Mouse (Mus musculus) midbrain, embryonic 15.5 days (tissue): ENCODE data around the gene Fblim1. TPM values are rescaled to one million over a fixed set of nuclear protein-coding genes. Genes with fewer than 3 reads are reported as not detected.
A peak's percentile ranks its signal among the peaks of the same experiment; 100 is the strongest.

ENCODE experiments used
- ATAC-seq: fragments of 200-750 bp; cut with Nextera tagmentation; replicated peaks from 2 replicates; pipeline ENCODE4 v1.8.0; 2017; ENCODE audit warnings: moderate TSS enrichment
- H3K27ac ChIP-seq: fragments of 300-500 bp; sonication (generic); 2 replicates; pipeline ENCODE4 v1.5.1; 2015; ENCODE audit warnings: mild to moderate bottlenecking, inconsistent platforms
- H3K27me3 ChIP-seq: fragments of 300-500 bp; sonication (generic); replicated peaks from 2 replicates; pipeline ENCODE4 v1.6.1; 2015; ENCODE audit warnings: inconsistent platforms
- H3K36me3 ChIP-seq: fragments of 300-500 bp; sonication (generic); replicated peaks from 2 replicates; pipeline ENCODE4 v1.6.1; 2015; ENCODE audit warnings: inconsistent platforms
- H3K4me1 ChIP-seq: fragments of 300-500 bp; sonication (generic); 2 replicates; pipeline ENCODE4 v1.6.1; 2015; ENCODE audit warnings: inconsistent platforms
- H3K4me2 ChIP-seq: fragments of 300-500 bp; sonication (generic); 2 replicates; pipeline ENCODE4 v1.6.1; 2015; ENCODE audit warnings: inconsistent platforms, mild to moderate bottlenecking, moderate library complexity
- H3K4me3 ChIP-seq: fragments of 300-500 bp; sonication (generic); 2 replicates; pipeline ENCODE4 v1.5.1; 2015; ENCODE audit warnings: mild to moderate bottlenecking, inconsistent platforms
- H3K9ac ChIP-seq: fragments of 300-500 bp; sonication (generic); 2 replicates; pipeline ENCODE4 v1.6.1; 2015; ENCODE audit warnings: mild to moderate bottlenecking, inconsistent platforms
- H3K9me3 ChIP-seq: fragments of 300-500 bp; sonication (generic); 2 replicates; pipeline ENCODE4 v1.6.1; 2016; ENCODE audit warnings: inconsistent platforms
- WGBS: fragments of 180-500 bp; shearing (Covaris S2); methylation state at CpG from one replicate; pipeline ENCODE4 v1.1.7; 2015; ENCODE audit warnings: mixed read lengths; 5-methylcytosine and 5-hydroxymethylcytosine counted together
- polyA plus RNA-seq: library from polyadenylated mRNA; unstranded; fragments of >200 nt; fragmentation: Nextera tagmentation; extraction: Ambion mirVana; gene quantifications from 2 replicates; pipeline ENCODE4 v1.2.1, GENCODE M21; 2015

The Fblim1 gene
- polyA plus RNA-seq, 1 experiment from 2014 or later: 41.0 TPM

DNA sequence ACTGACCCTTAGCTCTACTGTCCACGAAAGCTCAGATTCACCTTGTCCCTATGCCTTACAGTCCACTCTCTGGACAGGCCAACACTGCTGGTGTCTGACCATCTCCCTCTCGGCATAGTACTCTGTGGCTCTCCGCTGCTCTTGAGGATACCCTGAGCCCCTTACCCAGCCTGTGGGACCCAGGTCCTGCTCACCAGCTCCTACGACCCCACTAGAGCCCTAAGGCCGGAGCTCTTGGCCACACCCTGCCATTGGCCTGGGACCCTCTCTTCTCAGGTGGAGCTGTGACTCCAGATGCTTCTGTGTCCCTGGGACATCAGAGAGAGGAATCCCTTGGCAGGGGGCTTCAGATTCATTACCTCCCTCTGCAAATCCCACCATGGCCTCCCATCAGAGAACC, 475 bp downstream of the Fblim1 start:
- Histone ChIP-seq H3K4me2 (no peak overlapping the region), H3K36me3 (no peaks in the 10 kb centered on the region), H3K27ac (no peak overlapping the region), H3K27me3 (no peaks in the 10 kb centered on the region), H3K4me3 (no peak overlapping the region), H3K9me3 (no peaks in the 10 kb centered on the region), H3K9ac (no peak overlapping the region), H3K4me1 (no peaks in the 10 kb centered on the region)
- ATAC-seq: no peak
- WGBS: 94% methylated on average over 5 of the region's 5 CpGs

DNA sequence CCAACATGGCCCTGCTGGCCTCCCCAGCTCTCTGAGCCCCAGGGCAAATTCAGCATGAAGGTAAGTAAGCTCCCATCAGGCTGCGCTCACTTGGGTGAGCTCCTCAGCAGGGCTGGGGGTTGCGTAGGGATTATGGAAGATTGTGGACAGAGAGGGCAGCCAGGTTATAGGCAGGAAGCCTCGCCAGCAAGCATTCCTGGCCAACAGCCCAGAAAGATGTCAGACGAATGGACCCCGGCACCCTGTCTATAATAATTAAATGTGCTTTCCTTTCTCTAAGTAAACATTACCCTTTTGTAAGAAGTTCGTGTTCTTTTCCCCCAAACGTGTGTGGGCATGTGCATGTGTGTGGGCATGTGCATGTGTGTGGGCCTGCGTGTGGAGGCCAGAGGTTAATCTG, 1.4 kb downstream of the Fblim1 start:
- no peaks in the 10 kb centered on the region for H3K27me3 ChIP-seq
- no peak overlapping the region for H3K27ac ChIP-seq
- no peak overlapping the region for H3K9ac ChIP-seq
- H3K36me3 ChIP-seq: no peaks in the 10 kb centered on the region
- H3K9me3 ChIP-seq: no peaks in the 10 kb centered on the region
- peaks cover under 1% of the 10 kb centered on the region; the same call in 1 of the 2 replicates for H3K4me1 ChIP-seq
- ATAC-seq: no peak
- no peak overlapping the region for H3K4me2 ChIP-seq
- H3K4me3 ChIP-seq: no peak overlapping the region
- 68% methylated on average over 8 of the region's 8 CpGs for WGBS

GRCm38 (mm10) chr4:141603921-141604320, 2.0 kb downstream of the Fblim1 start:
- no peak for ATAC-seq
- WGBS: 70% methylated on average over 4 of the region's 4 CpGs
- H3K9me3 ChIP-seq: no peaks in the 10 kb centered on the region
- H3K9ac ChIP-seq: no peak overlapping the region
- no peak overlapping the region for H3K4me2 ChIP-seq
- H3K4me3 ChIP-seq: no peak overlapping the region
- H3K27me3 ChIP-seq: no peaks in the 10 kb centered on the region
- H3K36me3 ChIP-seq: no peaks in the 10 kb centered on the region
- peaks cover 6% of the 10 kb centered on the region for H3K4me1 ChIP-seq
- no peak overlapping the region for H3K27ac ChIP-seq

DNA sequence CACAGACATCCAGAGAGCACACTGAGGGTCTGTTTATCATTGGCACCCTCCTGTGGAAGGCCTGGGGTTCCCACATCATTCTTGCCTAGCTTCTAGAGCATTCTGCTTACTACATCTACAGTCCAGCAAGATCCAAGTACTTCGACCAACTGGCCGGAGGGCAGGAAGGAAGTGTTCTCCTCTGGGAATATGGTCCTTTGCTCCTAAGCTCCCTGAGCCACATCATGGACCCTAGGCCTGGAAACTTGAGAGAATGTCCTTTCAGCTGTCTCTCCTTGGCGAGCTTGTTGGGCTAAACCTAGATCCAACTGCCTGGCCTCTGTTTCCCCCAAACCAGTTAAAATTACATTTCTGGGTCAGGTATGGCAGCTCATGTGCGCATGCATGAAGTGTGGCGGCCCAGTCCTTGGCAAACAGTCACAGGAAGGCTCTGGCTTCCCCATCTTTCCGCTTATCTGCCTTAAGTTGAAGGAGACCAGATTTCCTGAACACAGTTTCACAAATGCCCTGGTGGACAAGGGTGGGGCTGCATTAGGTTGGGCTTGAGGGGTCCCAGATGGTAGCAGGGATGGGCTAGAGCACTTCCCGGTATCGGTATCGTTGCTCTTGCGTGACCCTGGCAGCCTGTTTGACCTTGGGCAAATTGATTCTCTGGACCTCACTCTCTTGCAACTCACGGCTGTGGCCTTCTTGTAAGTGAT, 3.2 kb downstream of the Fblim1 start:
- H3K9ac ChIP-seq: no peak overlapping the region
- 93% methylated on average over 11 of the region's 11 CpGs for WGBS
- no peak for ATAC-seq
- no peak overlapping the region for H3K4me2 ChIP-seq
- H3K27ac ChIP-seq: no peak overlapping the region
- H3K4me1 ChIP-seq: peaks cover 18% of the 10 kb centered on the region
- H3K9me3 ChIP-seq: no peaks in the 10 kb centered on the region
- no peaks in the 10 kb centered on the region for H3K27me3 ChIP-seq
- H3K36me3 ChIP-seq: no peaks in the 10 kb centered on the region
- no peak overlapping the region for H3K4me3 ChIP-seq

GRCm38 (mm10) chr4:141601148-141601862, 4.6 kb downstream of the Fblim1 start:
- H3K4me2 ChIP-seq: no peak overlapping the region
- WGBS: 65% methylated on average over 12 of the region's 12 CpGs

DNA sequence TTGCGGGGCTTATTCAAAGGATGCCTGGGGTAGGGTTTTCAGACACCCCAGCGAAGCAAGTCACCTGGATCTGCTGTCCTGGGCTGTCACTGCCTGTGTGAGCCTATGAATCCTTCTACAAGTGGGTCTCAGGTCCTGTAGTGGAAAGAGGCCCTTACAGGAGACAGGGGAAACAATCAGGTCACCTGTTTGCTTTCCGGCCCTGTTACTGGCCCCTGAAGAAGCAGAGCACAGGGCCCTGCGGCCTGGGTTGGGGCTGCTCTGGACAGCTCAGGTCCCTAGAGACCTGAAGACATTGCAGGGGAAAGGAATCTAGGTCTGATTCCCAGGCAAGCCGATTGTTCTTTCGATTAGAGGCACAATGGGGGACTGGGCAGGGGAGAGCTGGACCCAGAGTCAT, 5.5 kb downstream of the Fblim1 start:
- peaks cover 18% of the 10 kb centered on the region for H3K4me1 ChIP-seq
- peak; percentile 32; the same call in 1 of the 2 replicates for ATAC-seq
- H3K9ac ChIP-seq: no peak overlapping the region
- no peak overlapping the region for H3K27ac ChIP-seq
- H3K36me3 ChIP-seq: no peaks in the 10 kb centered on the region
- H3K9me3 ChIP-seq: no peaks in the 10 kb centered on the region
- no peaks in the 10 kb centered on the region for H3K27me3 ChIP-seq
- WGBS: 19% methylated on average over 6 of the region's 6 CpGs
- peak overlapping the region; percentile 63 for H3K4me3 ChIP-seq
- peak overlapping the region; percentile 91 for H3K4me2 ChIP-seq

More at GRCm38 (mm10) chr4:141601148-141601862, 4.6 kb downstream of the Fblim1 start:
- Histone ChIP-seq H3K27me3 (no peaks in the 10 kb centered on the region), H3K9ac (no peak overlapping the region), H3K4me3 (no peak overlapping the region), H3K9me3 (no peaks in the 10 kb centered on the region), H3K4me1 (peaks cover 18% of the 10 kb centered on the region), H3K36me3 (no peaks in the 10 kb centered on the region), H3K27ac (no peak overlapping the region)
- no peak for ATAC-seq

DNA sequence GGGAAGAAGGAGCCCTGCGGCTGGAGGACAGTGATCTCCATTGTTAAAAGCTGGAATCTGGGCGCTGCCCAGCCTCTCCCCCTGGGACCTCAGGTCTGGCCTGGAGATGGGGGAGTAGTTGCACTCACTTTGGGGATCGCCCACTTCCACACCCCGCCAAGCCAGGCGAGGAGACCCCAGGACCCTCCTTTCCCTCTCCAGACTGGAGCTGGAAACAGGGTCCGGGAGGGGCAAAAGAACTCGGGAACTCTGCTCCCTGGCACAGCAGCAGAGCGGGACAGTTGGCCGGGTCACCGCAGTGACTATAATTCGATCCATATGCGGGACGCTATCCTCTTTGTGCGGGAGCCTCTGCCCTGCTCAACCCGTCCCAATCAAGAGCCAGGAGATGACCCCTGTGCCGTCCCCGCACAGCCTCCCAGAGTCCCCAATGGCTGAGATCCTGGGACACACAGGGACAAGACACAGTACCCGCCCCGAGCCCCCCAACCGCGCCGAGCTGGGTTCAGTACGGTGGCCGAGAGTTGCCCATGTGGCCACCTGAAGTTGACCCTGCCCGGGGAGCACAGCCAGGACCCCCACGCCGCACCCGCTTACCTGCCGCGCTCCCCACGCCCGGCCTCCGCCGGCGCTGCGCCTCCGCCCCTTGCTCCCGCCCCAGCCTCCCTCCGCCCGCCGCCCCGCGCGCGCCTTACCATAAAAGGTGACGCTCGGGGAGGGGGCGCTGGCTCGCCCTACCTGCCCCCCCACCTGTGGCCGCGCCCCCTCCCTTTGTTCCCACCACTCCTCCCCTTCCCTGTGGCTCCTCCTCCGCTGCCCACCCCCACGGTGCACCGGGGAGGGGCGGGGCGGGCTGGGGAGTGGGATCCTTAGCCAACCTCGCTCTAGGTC, 6.4 kb downstream of the Fblim1 start:
- H3K9me3 ChIP-seq: no peaks in the 10 kb centered on the region
- WGBS: under 1% methylated on average over 54 of the region's 57 CpGs
- H3K36me3 ChIP-seq: 0 out of 2 replicates have a peak, but pooled peaks cover under 1% of the 10 kb centered on the region
- H3K4me2 ChIP-seq: peak overlapping the region; percentile 91
- no peaks in the 10 kb centered on the region for H3K27me3 ChIP-seq
- H3K4me3 ChIP-seq: peak overlapping the region; percentile 63
- H3K4me1 ChIP-seq: peaks cover 18% of the 10 kb centered on the region
- H3K9ac ChIP-seq: peak overlapping the region; percentile 66
- ATAC-seq: peak; percentile 38
- 0 out of 2 replicates have a peak overlapping the region, but pooled peaks have one; percentile 29 for H3K27ac ChIP-seq

DNA sequence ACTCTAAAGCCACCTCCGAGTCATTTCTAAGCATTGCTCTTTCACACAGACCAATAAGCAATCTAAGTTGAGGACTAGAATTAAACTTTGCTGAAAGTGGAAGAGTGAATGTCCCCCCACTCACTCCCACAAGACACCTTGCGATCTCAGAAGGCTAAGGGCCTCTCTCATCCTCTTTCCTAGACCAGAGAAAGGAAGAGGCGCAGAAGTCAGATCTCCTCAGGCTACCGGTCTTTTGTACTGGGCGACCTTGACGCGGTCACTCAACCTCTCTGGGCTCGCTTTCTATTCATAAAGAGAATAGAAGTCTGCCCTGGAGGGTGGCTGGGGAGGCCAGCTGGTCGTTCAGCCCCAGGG, 7.0 kb downstream of the Fblim1 start:
- peak overlapping the region; percentile 91 for H3K4me2 ChIP-seq
- WGBS: 2% methylated on average over 9 of the region's 9 CpGs
- peak overlapping the region; percentile 63 for H3K4me3 ChIP-seq
- H3K27ac ChIP-seq: 0 out of 2 replicates have a peak overlapping the region, but pooled peaks have one; percentile 29
- H3K36me3 ChIP-seq: 0 out of 2 replicates have a peak, but pooled peaks cover 6% of the 10 kb centered on the region
- H3K9ac ChIP-seq: peak overlapping the region; percentile 66
- no peaks in the 10 kb centered on the region for H3K27me3 ChIP-seq
- ATAC-seq: no peak
- H3K4me1 ChIP-seq: peaks cover 18% of the 10 kb centered on the region
- no peaks in the 10 kb centered on the region for H3K9me3 ChIP-seq

DNA sequence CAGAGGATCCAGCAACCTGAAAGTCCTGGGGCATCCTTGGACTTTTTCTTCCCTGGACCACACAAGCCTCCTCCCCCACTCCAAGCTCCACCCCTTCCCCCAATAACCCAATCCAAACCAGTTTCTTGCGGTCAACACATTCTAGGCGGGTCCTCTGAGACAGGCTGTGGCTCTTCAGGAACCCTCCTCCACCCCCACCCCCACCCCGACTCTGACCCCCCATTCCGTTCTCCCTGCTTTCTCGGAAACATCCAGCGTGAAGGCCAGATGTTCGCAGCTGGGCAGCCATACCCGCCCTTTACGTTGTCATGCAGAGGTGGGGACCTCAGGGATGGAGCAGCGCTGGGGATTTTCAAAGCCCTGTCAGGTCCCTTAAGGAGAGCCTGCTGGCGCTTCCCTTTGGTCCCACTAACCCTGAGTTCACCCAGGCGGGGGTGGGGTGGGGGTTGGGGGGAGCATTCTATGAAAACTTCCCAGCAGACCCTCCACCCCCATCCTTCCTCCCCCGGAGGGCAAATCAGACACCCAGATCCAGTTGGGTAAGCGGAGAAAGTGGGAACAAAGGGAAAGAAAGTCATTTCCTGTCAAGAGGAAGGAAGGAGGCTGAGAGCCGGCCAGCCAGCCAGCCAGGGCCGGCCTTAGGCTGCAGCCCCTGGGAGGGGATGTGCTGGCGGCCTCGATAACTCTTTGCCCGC, 7.5 kb downstream of the Fblim1 start:
- Histone ChIP-seq H3K36me3 (0 out of 2 replicates have a peak, but pooled peaks cover 6% of the 10 kb centered on the region), H3K4me3 (peak overlapping the region; percentile 63), H3K27me3 (no peaks in the 10 kb centered on the region), H3K9ac (peak overlapping the region; percentile 66), H3K4me2 (peak overlapping the region; percentile 91), H3K27ac (no peak overlapping the region), H3K9me3 (no peaks in the 10 kb centered on the region), H3K4me1 (peaks cover 18% of the 10 kb centered on the region)
- ATAC-seq: no peak; the same call in 1 of the 2 replicates
- 1% methylated on average over 19 of the region's 19 CpGs for WGBS

- Histone ChIP-seq H3K27ac (no peak overlapping the region), H3K27me3 (no peaks in the 10 kb centered on the region), H3K9me3 (no peaks in the 10 kb centered on the region), H3K9ac (no peak overlapping the region), H3K36me3 (0 out of 2 replicates have a peak, but pooled peaks cover 6% of the 10 kb centered on the region), H3K4me3 (no peak overlapping the region), H3K4me2 (no peak overlapping the region), H3K4me1 (peaks cover 18% of the 10 kb centered on the region)
- 88% methylated on average over 8 of the region's 8 CpGs for WGBS
- no peak for ATAC-seq
Observed at GRCm38 (mm10) chr4:141596700-141597328, 9.1 kb downstream of the Fblim1 start.

- Histone ChIP-seq H3K27me3 (no peaks in the 10 kb centered on the region), H3K9ac (no peak overlapping the region), H3K4me1 (peaks cover 18% of the 10 kb centered on the region), H3K4me3 (no peak overlapping the region), H3K4me2 (no peak overlapping the region), H3K27ac (no peak overlapping the region), H3K36me3 (0 out of 2 replicates have a peak, but pooled peaks cover 6% of the 10 kb centered on the region), H3K9me3 (no peaks in the 10 kb centered on the region)
- WGBS: 80% methylated on average over 9 of the region's 9 CpGs
- ATAC-seq: no peak
Observed at GRCm38 (mm10) chr4:141595605-141596268, 10.2 kb downstream of the Fblim1 start.
